Mouse (Mus musculus) right cerebral cortex, postnatal 4 days (tissue): Measurements from ENCODE around the gene Copb1.
A peak's percentile ranks its signal among the peaks of the same experiment; 100 is the strongest.

Experiments
- DNase-seq: peaks from one replicate; pipeline ENCODE4 v3.0.0-alpha.2; 2022

The Copb1 gene

GRCm38 (mm10) chr7:114253885-114254833, at the start of gene Copb1:
Gene Copb1, minus strand, starts transcription at chr7:114254711.
- peak; percentile 83 for DNase-seq

- DNase-seq, result no peak
Measured at GRCm38 (mm10) chr7:114301293-114301782, 46.8 kb upstream of the Copb1 start.

GRCm38 (mm10) chr7:114300782-114301181, 46.3 kb upstream of the Copb1 start:
- no peak for DNase-seq

GRCm38 (mm10) chr7:114299247-114299646, 44.7 kb upstream of the Copb1 start:
- DNase-seq, result no peak

GRCm38 (mm10) chr7:114294698-114295097, 40.2 kb upstream of the Copb1 start:
- no peak for DNase-seq

- no peak for DNase-seq
Measured at GRCm38 (mm10) chr7:114293903-114294302, 39.4 kb upstream of the Copb1 start.

- peak; percentile 60 for DNase-seq
Measured at GRCm38 (mm10) chr7:114292501-114292971, 38.0 kb upstream of the Copb1 start.

GRCm38 (mm10) chr7:114291461-114292335, 37.2 kb upstream of the Copb1 start:
- no peak for DNase-seq

- DNase-seq, result no peak
Measured at GRCm38 (mm10) chr7:114290078-114290506, 35.6 kb upstream of the Copb1 start.

- no peak for DNase-seq
Measured at GRCm38 (mm10) chr7:114284296-114284910, 29.9 kb upstream of the Copb1 start.

GRCm38 (mm10) chr7:114283006-114283405, 28.5 kb upstream of the Copb1 start:
- no peak for DNase-seq

- DNase-seq, result no peak
Measured at GRCm38 (mm10) chr7:114281671-114282070, 27.2 kb upstream of the Copb1 start.

GRCm38 (mm10) chr7:114276005-114276752, 21.7 kb upstream of the Copb1 start, which contains the start of gene Psma1:
Gene Psma1, minus strand, starts transcription at chr7:114276118.
- DNase-seq, result peak; percentile 94

- no peak for DNase-seq
Measured at GRCm38 (mm10) chr7:114275372-114276004, 21.0 kb upstream of the Copb1 start.

- DNase-seq, result no peak
Measured at GRCm38 (mm10) chr7:114268446-114268845, 13.9 kb upstream of the Copb1 start.

GRCm38 (mm10) chr7:114251684-114252083, 2.8 kb downstream of the Copb1 start:
- DNase-seq, result no peak

- DNase-seq, result no peak
Measured at GRCm38 (mm10) chr7:114233980-114234379, 20.5 kb downstream of the Copb1 start.

- DNase-seq, result no peak
Measured at GRCm38 (mm10) chr7:114232982-114233381, 21.5 kb downstream of the Copb1 start.

GRCm38 (mm10) chr7:114231857-114232256, 22.7 kb downstream of the Copb1 start:
- DNase-seq, result no peak

- no peak for DNase-seq
Measured at GRCm38 (mm10) chr7:114226521-114226920, 28.0 kb downstream of the Copb1 start.

GRCm38 (mm10) chr7:114220433-114220832, 34.1 kb downstream of the Copb1 start:
- no peak for DNase-seq
